Mouse (Mus musculus) lung, embryonic 15.5 days (tissue): ENCODE measurements around the gene Gm49333. TPM values are rescaled to one million over a fixed set of nuclear protein-coding genes. Genes with fewer than 3 reads are reported as not detected.

Experiments
- ATAC-seq: fragments of 200-750 bp; cut with Nextera tagmentation; 2 replicates; pipeline ENCODE4 v1.8.0; 2017; ENCODE audit warnings: moderate number of reproducible peaks, borderline replicate concordance; ENCODE audit not compliant: low FRiP score, low TSS enrichment; ENCODE audit errors: extremely low read depth
- H3K27ac ChIP-seq: fragments of 300-500 bp; sonication (generic); 2 replicates; pipeline ENCODE4 v1.5.1; 2015; ENCODE audit warnings: moderate library complexity, mild to moderate bottlenecking, inconsistent platforms
- H3K27me3 ChIP-seq: fragments of 300-500 bp; sonication (generic); 2 replicates; pipeline ENCODE4 v1.6.1; 2015; ENCODE audit warnings: inconsistent platforms
- H3K36me3 ChIP-seq: fragments of 300-500 bp; sonication (generic); 2 replicates; pipeline ENCODE4 v1.6.1; 2015; ENCODE audit warnings: inconsistent platforms
- H3K4me1 ChIP-seq: fragments of 300-500 bp; sonication (generic); 2 replicates; pipeline ENCODE4 v1.6.1; 2015; ENCODE audit warnings: inconsistent platforms
- H3K4me2 ChIP-seq: fragments of 300-500 bp; sonication (generic); 2 replicates; pipeline ENCODE4 v1.6.1; 2015; ENCODE audit warnings: inconsistent platforms, mild to moderate bottlenecking, moderate library complexity
- H3K4me3 ChIP-seq: fragments of 300-500 bp; sonication (generic); 2 replicates; pipeline ENCODE4 v1.5.1; 2015; ENCODE audit warnings: mild to moderate bottlenecking, inconsistent platforms
- H3K9ac ChIP-seq: fragments of 300-500 bp; sonication (generic); 2 replicates; pipeline ENCODE4 v1.6.1; 2015; ENCODE audit warnings: inconsistent platforms
- H3K9me3 ChIP-seq: fragments of 300-500 bp; sonication (generic); 2 replicates; pipeline ENCODE4 v1.6.1; 2016; ENCODE audit warnings: inconsistent platforms
- WGBS: fragments of 180-500 bp; shearing (Covaris S2); methylation state at CpG from one replicate; pipeline ENCODE4 v1.1.7; 2015; 5-methylcytosine and 5-hydroxymethylcytosine counted together
- polyA plus RNA-seq: library from polyadenylated mRNA; unstranded; fragments of >200 nt; fragmentation: Nextera tagmentation; extraction: Ambion mirVana; gene quantifications from 2 replicates; pipeline ENCODE4 v1.2.1, GENCODE M21; 2015

Gm49333 gene
- polyA plus RNA-seq, 1 experiment from 2014 or later: not detected

DNA sequence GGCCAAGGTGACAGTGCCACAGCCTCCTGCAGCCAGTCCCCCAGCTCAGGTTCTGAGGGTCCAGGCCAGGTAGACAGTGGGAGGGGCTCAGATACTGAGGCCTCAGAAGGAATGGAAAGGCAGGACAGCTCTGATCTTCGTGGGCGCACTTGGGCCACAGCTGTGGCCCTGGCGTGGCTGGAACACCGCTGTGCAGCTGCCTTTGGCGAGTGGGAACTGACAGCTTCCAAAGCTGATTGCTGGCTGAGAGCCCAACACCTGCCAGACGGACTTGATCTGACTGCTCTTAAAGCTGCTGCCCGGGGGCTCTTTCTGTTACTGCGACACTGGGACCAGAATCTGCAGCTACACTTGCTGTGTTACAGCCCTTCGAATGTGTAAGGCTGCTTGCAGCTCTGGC lies 6.7 kb upstream of the Gm49333 start:
- peaks cover 3% of the 10 kb centered on the region; the same call in 1 of the 2 replicates for H3K4me1 ChIP-seq
- H3K4me2 ChIP-seq: no peak overlapping the region
- no peak overlapping the region for H3K9ac ChIP-seq
- H3K27ac ChIP-seq: no peak overlapping the region
- no peaks in the 10 kb centered on the region for H3K27me3 ChIP-seq
- H3K4me3 ChIP-seq: no peak overlapping the region
- H3K9me3 ChIP-seq: no peaks in the 10 kb centered on the region
- WGBS: 52% methylated on average over 9 of the region's 9 CpGs
- H3K36me3 ChIP-seq: peaks cover 30% of the 10 kb centered on the region
- ATAC-seq: no peak

DNA sequence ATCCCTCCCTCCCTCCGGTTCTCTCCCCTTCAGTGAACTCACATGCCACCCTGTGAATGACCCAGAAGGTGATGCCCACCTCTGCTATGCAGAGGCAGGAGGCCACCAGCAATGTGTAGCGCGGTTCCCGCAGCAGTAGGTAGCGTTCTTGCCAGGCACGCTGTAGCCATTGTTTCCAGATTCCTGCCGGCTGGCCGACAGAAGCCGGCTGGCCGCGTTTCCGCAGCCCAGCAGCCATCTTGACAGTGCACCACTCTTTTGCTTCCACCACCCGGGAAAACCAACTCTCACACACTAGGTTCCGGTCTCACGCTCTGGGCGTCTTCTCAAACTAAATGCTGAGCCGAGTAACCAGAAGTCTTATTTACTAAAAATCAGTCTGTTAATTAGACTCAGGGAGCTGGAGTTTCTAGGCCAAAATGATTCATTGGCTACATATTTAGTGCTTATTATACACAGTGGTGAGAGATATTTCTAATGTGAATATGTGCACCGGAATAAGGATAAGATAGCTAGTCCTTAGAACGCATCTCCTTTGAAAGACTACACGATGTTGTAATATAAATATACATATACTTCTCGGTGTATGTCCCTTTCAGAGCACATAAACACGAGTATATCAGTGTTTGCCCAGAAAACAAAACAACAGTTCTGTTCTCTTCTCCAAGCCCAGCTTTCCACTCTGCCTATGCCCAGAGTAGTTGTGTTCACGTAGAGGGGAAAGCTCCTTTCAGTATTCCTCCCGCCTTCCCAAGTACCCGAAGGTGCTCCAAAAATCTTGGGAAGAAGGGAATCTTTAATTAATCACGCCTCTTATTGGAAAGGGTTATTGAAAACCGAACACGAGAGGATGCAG lies 681 bp upstream of the Gm49333 start:
- Histone ChIP-seq H3K27me3 (no peaks in the 10 kb centered on the region), H3K27ac (peak overlapping the region; percentile 57), H3K4me2 (peak overlapping the region; percentile 79), H3K36me3 (peaks cover 20% of the 10 kb centered on the region), H3K4me3 (peak overlapping the region; percentile 83), H3K4me1 (peaks cover 19% of the 10 kb centered on the region; the same call in 1 of the 2 replicates), H3K9me3 (no peaks in the 10 kb centered on the region), H3K9ac (peak overlapping the region; percentile 74)
- WGBS: under 1% methylated on average over 28 of the region's 28 CpGs
- ATAC-seq: no peak; the same call in 1 of the 2 replicates

DNA sequence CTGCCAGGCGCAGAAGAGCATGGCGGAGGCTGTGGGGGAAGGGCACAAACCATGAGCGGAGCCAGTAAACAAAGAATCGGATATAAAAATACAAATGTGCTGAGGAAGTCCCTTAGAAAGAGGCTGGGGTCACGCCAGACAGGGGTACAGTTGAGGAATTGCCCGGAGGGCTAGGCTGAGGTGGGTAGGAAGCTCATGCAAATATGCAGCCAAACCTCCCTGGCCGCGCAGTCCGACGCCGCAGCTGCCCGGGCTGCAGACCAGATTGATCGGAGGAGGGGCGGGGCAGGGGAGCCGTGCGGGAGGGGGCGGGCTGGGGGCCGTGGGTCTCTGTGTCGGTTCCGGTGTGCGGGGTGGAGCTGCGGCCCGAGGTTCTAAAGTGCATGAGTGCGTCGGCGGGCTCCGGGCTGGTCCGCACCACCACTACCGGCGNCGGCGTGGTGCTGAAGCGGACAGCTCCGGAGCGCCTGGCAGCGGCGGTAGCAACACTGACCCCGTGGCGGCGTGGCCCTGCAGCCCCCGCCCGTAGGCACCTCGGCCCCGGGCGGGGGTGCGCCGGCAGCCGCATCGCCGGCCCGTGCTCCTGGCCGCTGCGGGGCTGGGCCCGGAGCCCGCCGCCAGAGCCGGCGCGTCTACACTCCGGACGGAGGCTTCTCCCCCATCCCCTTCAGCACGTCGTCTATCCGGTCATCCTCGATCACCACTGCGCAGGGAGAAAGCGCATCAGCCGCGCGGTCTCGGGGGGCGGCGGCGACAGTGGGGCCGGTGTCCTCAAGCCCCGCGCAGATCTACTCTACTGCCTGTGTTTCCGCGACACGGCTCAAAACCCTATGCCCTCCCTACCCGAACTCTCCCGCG lies 8.4 kb downstream of the Gm49333 start:
- Histone ChIP-seq H3K9ac (no peak overlapping the region), H3K4me2 (peak overlapping the region; percentile 100), H3K4me1 (peaks cover 33% of the 10 kb centered on the region), H3K4me3 (peak overlapping the region; percentile 81), H3K36me3 (0 out of 2 replicates have a peak, but pooled peaks cover 2% of the 10 kb centered on the region), H3K9me3 (no peaks in the 10 kb centered on the region), H3K27ac (no peak overlapping the region), H3K27me3 (peaks cover 34% of the 10 kb centered on the region)
- peak; percentile 34; the same call in 1 of the 2 replicates for ATAC-seq
- 2% methylated on average over 82 of the region's 83 CpGs for whole genome bisulfite sequencing

DNA sequence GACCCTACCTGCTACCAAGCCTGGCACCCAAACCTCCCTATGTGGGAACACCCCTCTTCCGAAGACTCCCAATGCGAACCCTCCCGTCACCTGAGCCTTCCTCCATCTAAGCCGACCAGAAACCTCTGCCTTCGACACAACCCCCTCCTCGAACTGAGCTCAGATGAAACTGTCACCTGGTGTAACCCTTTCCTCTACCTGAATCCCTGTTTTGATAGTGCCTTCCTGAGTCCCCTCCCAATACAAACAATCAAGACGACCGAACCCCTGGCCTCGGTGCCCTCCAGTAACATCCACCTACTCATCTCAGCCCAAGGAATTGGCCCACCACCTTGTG lies 9.0 kb downstream of the Gm49333 start:
- Histone ChIP-seq H3K9ac (no peak overlapping the region; the same call in 1 of the 2 replicates), H3K27ac (no peak overlapping the region), H3K4me1 (peaks cover 33% of the 10 kb centered on the region), H3K9me3 (no peaks in the 10 kb centered on the region), H3K4me2 (peak overlapping the region; percentile 100), H3K36me3 (0 out of 2 replicates have a peak, but pooled peaks cover 2% of the 10 kb centered on the region), H3K4me3 (peak overlapping the region; percentile 81), H3K27me3 (peaks cover 34% of the 10 kb centered on the region)
- WGBS: 0% methylated on average over 9 of the region's 9 CpGs
- no peak for ATAC-seq

DNA sequence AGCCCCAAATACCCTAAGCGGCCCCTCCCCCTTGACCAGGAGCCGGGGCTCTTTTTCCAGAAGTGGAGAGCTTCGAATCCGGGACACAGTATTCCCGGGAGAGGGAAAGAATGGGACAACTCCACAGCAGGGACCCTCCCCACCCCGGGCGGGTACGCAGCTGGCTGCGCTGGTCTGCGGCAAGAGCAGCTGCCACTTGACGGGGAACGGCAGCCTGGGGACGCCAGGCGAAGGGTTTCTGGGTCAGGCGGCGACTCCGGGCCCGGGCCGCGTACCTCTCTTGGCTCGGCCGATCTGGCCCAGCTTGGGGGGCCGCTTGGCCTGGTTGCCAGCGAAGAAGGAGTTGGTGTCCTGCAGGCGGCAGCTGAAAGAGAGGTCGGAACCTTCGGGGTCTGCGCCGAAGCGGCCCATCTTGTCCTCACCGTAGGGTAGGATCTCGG lies 9.4 kb downstream of the Gm49333 start:
- Histone ChIP-seq H3K9ac (peak overlapping the region; percentile 66), H3K36me3 (0 out of 2 replicates have a peak, but pooled peaks cover 2% of the 10 kb centered on the region), H3K9me3 (no peaks in the 10 kb centered on the region), H3K27me3 (peaks cover 34% of the 10 kb centered on the region), H3K4me2 (peak overlapping the region; percentile 100), H3K4me3 (peak overlapping the region; percentile 81), H3K27ac (no peak overlapping the region), H3K4me1 (peaks cover 33% of the 10 kb centered on the region)
- ATAC-seq: peak; percentile 8; the same call in 1 of the 2 replicates
- WGBS: 2% methylated on average over 32 of the region's 32 CpGs

DNA sequence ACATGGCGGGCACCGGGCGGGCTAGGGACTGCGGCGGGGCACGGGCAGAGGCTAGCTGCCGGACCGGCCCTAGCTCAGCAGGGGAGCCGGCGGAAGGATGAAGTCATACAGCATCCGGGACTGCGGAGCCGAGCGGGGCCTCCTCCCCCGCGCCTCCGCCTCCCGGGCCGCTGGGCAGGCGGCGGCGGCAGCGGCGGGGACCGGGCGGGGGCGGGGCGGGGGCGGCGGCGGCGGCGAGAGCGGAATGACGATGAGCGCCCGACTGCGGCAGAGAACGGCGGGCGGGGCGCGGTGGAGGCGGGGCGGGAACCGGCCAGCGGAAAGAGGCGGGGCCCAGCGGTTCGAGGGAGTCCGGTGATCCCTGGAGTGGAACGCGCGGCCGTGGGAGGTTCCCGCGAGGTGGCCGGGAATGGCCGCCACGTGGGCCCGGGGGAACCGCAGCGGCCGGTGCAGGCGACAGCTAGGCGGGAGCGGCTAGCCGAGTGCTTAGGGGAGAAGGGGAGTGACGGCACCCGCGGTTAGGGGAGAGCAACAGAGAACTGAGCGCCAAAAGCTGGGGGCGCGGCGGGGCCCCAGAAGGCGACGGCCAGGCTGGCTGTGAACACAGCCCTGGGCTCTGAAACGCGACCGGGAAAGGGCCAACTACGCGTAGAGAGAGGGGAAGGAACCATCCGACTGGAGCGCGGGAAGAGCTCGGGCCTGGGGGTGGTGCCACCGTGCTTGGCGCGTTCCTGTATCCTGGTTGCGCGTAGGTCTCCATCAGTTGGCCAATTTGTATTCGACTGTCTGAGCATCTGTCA lies 10.0 kb downstream of the Gm49333 start, which contains the start of gene Camk2n2:
Camk2n2 (minus strand) TSS at position 97 of the 800 bp plus-strand sequence.
- Histone ChIP-seq H3K36me3 (0 out of 2 replicates have a peak, but pooled peaks cover 2% of the 10 kb centered on the region), H3K9me3 (no peaks in the 10 kb centered on the region), H3K4me3 (peak within 1 kb of the TSS; percentile 81), H3K27me3 (peaks cover 34% of the 10 kb centered on the region), H3K4me1 (peaks cover 33% of the 10 kb centered on the region), H3K9ac (peak within 1 kb of the TSS; percentile 66), H3K27ac (peak within 1 kb of the TSS; percentile 64), H3K4me2 (peak within 1 kb of the TSS; percentile 100)
- ATAC-seq: peak; percentile 62
- 2% methylated on average over 73 of the region's 92 CpGs for WGBS

DNA sequence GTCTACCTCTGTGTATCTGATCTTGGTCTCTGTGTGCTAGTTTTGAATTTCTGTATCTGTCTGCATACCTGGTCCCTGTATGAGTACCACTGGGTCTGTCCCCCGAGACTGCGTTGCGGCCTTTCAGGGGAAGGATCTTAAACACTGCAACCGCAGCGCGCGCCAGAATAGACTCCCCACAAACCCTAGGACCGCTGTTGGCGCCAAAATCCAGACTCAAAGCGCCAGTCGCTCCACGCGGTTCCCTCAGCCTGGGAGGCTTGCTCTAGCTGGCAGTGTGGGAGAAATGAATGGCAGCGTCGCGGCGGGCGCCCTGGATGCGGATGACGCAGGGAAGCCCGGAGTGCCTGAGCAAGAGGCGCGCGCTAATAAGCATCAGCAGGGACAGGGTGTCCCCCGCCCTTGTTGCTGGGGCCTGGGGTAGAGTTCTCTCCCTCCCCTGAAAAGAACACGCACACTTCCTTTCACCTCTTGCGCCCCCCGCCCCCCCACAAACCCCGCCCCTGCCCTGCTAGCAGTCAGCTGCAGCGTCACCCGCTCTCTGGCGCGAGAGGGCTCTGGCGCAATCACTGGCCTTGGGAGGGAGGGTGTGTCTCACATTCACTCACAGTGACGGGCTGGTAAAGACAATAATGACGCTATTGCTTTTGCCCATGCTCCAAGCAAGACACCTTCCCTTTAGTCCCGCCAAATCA lies 10.7 kb downstream of the Gm49333 start:
- under 1% methylated on average over 34 of the region's 37 CpGs for WGBS
- H3K36me3 ChIP-seq: 0 out of 2 replicates have a peak, but pooled peaks cover 2% of the 10 kb centered on the region
- peak; percentile 73 for ATAC-seq
- H3K9me3 ChIP-seq: no peaks in the 10 kb centered on the region
- H3K27me3 ChIP-seq: peaks cover 34% of the 10 kb centered on the region
- peaks cover 33% of the 10 kb centered on the region for H3K4me1 ChIP-seq
- H3K4me3 ChIP-seq: peak overlapping the region; percentile 81
- H3K27ac ChIP-seq: peak overlapping the region; percentile 64
- H3K4me2 ChIP-seq: peak overlapping the region; percentile 100
- H3K9ac ChIP-seq: peak overlapping the region; percentile 66

DNA sequence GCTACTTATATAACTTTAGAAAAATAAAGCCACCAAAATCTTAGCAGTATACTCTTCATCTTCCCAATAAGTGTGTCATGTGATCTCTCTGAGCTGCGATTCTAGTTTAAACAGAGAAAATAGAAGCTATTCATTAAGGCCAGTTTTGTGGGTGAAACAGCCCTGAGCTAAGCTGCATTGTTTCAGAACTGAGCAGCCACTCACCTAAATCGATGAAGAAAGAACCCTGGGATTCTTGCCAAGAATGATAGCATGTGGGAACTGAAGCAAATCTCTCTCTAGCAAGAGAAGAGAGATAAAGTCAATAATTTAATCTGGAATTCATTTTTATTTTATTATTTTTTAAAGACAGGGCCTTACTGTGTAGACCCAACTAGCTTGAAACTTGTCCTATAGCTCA lies 11.8 kb downstream of the Gm49333 start:
- H3K27me3 ChIP-seq: peaks cover 34% of the 10 kb centered on the region
- H3K9ac ChIP-seq: no peak overlapping the region
- H3K36me3 ChIP-seq: no peaks in the 10 kb centered on the region
- H3K27ac ChIP-seq: no peak overlapping the region
- H3K4me1 ChIP-seq: peaks cover 33% of the 10 kb centered on the region
- no peaks in the 10 kb centered on the region for H3K9me3 ChIP-seq
- no peak overlapping the region for H3K4me3 ChIP-seq
- WGBS: 33% methylated on average over 2 of the region's 2 CpGs
- ATAC-seq: no peak
- H3K4me2 ChIP-seq: no peak overlapping the region

DNA sequence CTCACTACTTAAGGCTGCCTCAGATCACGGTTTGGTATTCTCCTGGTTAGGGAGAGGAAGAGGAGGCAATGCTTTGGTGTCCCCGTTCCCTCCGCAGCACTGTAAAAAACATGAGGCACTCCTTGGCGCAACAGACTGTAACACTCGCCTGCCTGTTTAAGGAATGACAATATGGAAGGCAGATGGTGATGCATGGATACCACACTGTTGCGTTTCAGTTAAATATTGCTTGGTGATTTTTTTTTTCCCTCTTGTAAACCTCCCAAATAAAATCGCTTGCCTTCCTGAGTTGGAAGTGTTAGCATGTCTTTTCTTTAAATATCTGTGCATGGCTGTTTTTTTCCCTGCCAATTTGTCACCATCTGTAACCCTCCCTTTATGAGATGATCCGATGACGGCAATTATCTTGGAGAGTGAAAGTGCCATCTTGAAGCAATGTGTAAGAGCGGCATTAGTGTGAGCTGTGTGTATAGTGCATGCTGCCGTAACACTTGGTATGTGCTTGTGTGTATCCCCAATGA lies 17.5 kb downstream of the Gm49333 start:
- Histone ChIP-seq H3K4me2 (peak overlapping the region; percentile 94), H3K27me3 (peaks cover 29% of the 10 kb centered on the region), H3K27ac (no peak overlapping the region), H3K9me3 (no peaks in the 10 kb centered on the region), H3K4me1 (peaks cover 13% of the 10 kb centered on the region; the same call in 1 of the 2 replicates), H3K4me3 (no peak overlapping the region), H3K36me3 (no peaks in the 10 kb centered on the region), H3K9ac (no peak overlapping the region)
- ATAC-seq: no peak
- 51% methylated on average over 11 of the region's 11 CpGs for WGBS
